Mouse (Mus musculus) limb, embryonic 14.5 days (tissue): ENCODE measurements around the gene Sdhc. TPM values are rescaled to one million over a fixed set of nuclear protein-coding genes. Genes with fewer than 3 reads are reported as not detected.

Experiments used
- ATAC-seq: fragments of 200-750 bp; cut with Nextera tagmentation; 2 replicates; pipeline ENCODE4 v1.8.0; 2017; ENCODE audit warnings: low read depth, moderate number of reproducible peaks, moderate TSS enrichment; ENCODE audit not compliant: low FRiP score
- DNase-seq: peaks from one replicate; pipeline ENCODE4 v3.0.0-alpha.2; 2015; ENCODE audit warnings: low spot score
- H3K27ac ChIP-seq: fragments of 300-500 bp; sonication (generic); replicated peaks from 2 replicates; pipeline ENCODE4 v1.5.1; 2014; ENCODE audit warnings: low read depth, mild to moderate bottlenecking, low read length, moderate library complexity, mixed read lengths
- H3K27me3 ChIP-seq: fragments of 300-500 bp; sonication (generic); 2 replicates; pipeline ENCODE4 v1.6.1; 2014; ENCODE audit warnings: low read length, mixed read lengths; ENCODE audit not compliant: control insufficient read depth, insufficient read depth
- H3K36me3 ChIP-seq: fragments of 300-500 bp; sonication (generic); 2 replicates; pipeline ENCODE4 v1.6.1; 2014; ENCODE audit warnings: mild to moderate bottlenecking, low read length, moderate library complexity, mixed read lengths; ENCODE audit not compliant: control insufficient read depth, insufficient read depth
- H3K4me1 ChIP-seq: fragments of 300-500 bp; sonication (generic); 2 replicates; pipeline ENCODE4 v1.6.1; 2014; ENCODE audit warnings: antibody characterized with exemption, low read length, mixed read lengths; ENCODE audit not compliant: control insufficient read depth, insufficient read depth
- H3K4me2 ChIP-seq: fragments of 300-500 bp; sonication (generic); replicated peaks from 2 replicates; pipeline ENCODE4 v1.6.1; 2014; ENCODE audit warnings: low read depth, mild to moderate bottlenecking, low read length, moderate library complexity; ENCODE audit not compliant: severe bottlenecking
- H3K4me3 ChIP-seq: fragments of 300-500 bp; sonication (generic); replicated peaks from 2 replicates; pipeline ENCODE4 v1.5.1; 2014; ENCODE audit warnings: low read length
- H3K9ac ChIP-seq: fragments of 300-500 bp; sonication (generic); 2 replicates; pipeline ENCODE4 v1.6.1; 2014; ENCODE audit warnings: mild to moderate bottlenecking, low read depth, low read length, moderate library complexity; ENCODE audit not compliant: severe bottlenecking
- H3K9me3 ChIP-seq: fragments of 300-500 bp; sonication (generic); 2 replicates; pipeline ENCODE4 v1.6.1; 2016; ENCODE audit warnings: low read length; ENCODE audit not compliant: control insufficient read depth
- POLR2A ChIP-seq: fragments of 200-500 bp; IDR thresholded peaks from 2 replicates; pipeline ENCODE4 v1.8.0; 2012; ENCODE audit warnings: inconsistent platforms, mild to moderate bottlenecking, moderate library complexity, borderline replicate concordance; ENCODE audit not compliant: insufficient read depth, insufficient read length; ENCODE audit errors: extremely low read depth
- WGBS: fragments of 180-500 bp; shearing (Covaris S2); extraction: QIAGEN DNeasy Blood & Tissue Kit; methylation state at CpG from one replicate; pipeline ENCODE4 v1.1.7; 2014; 5-methylcytosine and 5-hydroxymethylcytosine counted together
- polyA plus RNA-seq, 2 experiments: library from polyadenylated mRNA; depleted of rRNA in 1 of 2; stranded (reverse) in 1 of 2; unstranded in 1 of 2; fragments of >200 nt; fragmentation: Nextera tagmentation in 1 of 2; extraction: Ambion mirVana in 1 of 2; gene quantifications; 2 replicates each; pipeline versions ENCODE4 v1.2.1 to v1.2.3; 2012 to 2014

Gene Sdhc
- polyA plus RNA-seq, 2 experiments = 246 to 281 TPM

GRCm38 (mm10) chr1:171130971-171131370 is 19.4 kb downstream of the Sdhc start:
- ATAC-seq (no peak), DNase-seq (no peak)
- Histone ChIP-seq H3K9me3 (no peaks in the 10 kb centered on the region), H3K27ac (no peak overlapping the region), H3K36me3 (peaks cover 79% of the 10 kb centered on the region), H3K9ac (no peak overlapping the region), H3K4me1 (no peaks in the 10 kb centered on the region), H3K4me3 (no peak overlapping the region), H3K27me3 (no peaks in the 10 kb centered on the region), H3K4me2 (no peak overlapping the region)
- WGBS = 92% methylated on average over 1 of the region's 1 CpGs
- TF ChIP-seq POLR2A = no peak

GRCm38 (mm10) chr1:171129251-171129650 is 21.2 kb downstream of the Sdhc start:
- no peak for TF ChIP-seq POLR2A
- Histone ChIP-seq H3K9ac (no peak overlapping the region), H3K4me2 (no peak overlapping the region), H3K27me3 (no peaks in the 10 kb centered on the region), H3K4me3 (no peak overlapping the region), H3K27ac (no peak overlapping the region), H3K4me1 (no peaks in the 10 kb centered on the region), H3K36me3 (peaks cover 62% of the 10 kb centered on the region), H3K9me3 (no peaks in the 10 kb centered on the region)
- no peak for ATAC-seq
- DNase-seq = no peak
- WGBS = 66% methylated on average over 7 of the region's 7 CpGs

- Histone ChIP-seq H3K27me3 (no peaks in the 10 kb centered on the region), H3K9ac (no peak overlapping the region), H3K27ac (no peak overlapping the region), H3K4me1 (no peaks in the 10 kb centered on the region), H3K4me3 (no peak overlapping the region), H3K36me3 (peaks cover 21% of the 10 kb centered on the region), H3K4me2 (no peak overlapping the region), H3K9me3 (no peaks in the 10 kb centered on the region)
- DNase-seq (no peak), ATAC-seq (no peak)
- TF ChIP-seq POLR2A = no peak
- 85% methylated on average over 5 of the region's 5 CpGs for WGBS
Measured at GRCm38 (mm10) chr1:171124398-171124797, 26.0 kb downstream of the Sdhc start.

GRCm38 (mm10) chr1:171122932-171123331 is 27.5 kb downstream of the Sdhc start:
- no peak for DNase-seq
- Histone ChIP-seq H3K27ac (no peak overlapping the region), H3K4me3 (no peak overlapping the region), H3K9ac (no peak overlapping the region), H3K36me3 (peaks cover 7% of the 10 kb centered on the region), H3K27me3 (no peaks in the 10 kb centered on the region), H3K4me1 (no peaks in the 10 kb centered on the region), H3K9me3 (no peaks in the 10 kb centered on the region), H3K4me2 (no peak overlapping the region)
- ATAC-seq = no peak
- WGBS = 38% methylated on average over 7 of the region's 7 CpGs
- TF ChIP-seq POLR2A = no peak

GRCm38 (mm10) chr1:171121839-171122238 is 28.6 kb downstream of the Sdhc start:
- 40% methylated on average over 5 of the region's 5 CpGs for WGBS
- TF ChIP-seq POLR2A = no peak
- DNase-seq = no peak
- no peak overlapping the region for H3K9ac ChIP-seq
- H3K4me2 ChIP-seq = no peak overlapping the region
- ATAC-seq = no peak
- H3K27ac ChIP-seq = no peak overlapping the region
- no peaks in the 10 kb centered on the region for H3K27me3 ChIP-seq
- H3K36me3 ChIP-seq = peaks cover 3% of the 10 kb centered on the region; the same call in 1 of the 2 replicates
- no peak overlapping the region for H3K4me3 ChIP-seq
- H3K4me1 ChIP-seq = no peaks in the 10 kb centered on the region
- no peaks in the 10 kb centered on the region for H3K9me3 ChIP-seq

- TF ChIP-seq POLR2A = no peak
- 25% methylated on average over 3 of the region's 3 CpGs for WGBS
- no peak overlapping the region for H3K27ac ChIP-seq
- no peaks in the 10 kb centered on the region for H3K27me3 ChIP-seq
- H3K4me3 ChIP-seq = no peak overlapping the region
- H3K36me3 ChIP-seq = no peaks in the 10 kb centered on the region
- H3K9ac ChIP-seq = no peak overlapping the region
- H3K4me1 ChIP-seq = no peaks in the 10 kb centered on the region
- no peak for ATAC-seq
- H3K9me3 ChIP-seq = no peaks in the 10 kb centered on the region
- no peak for DNase-seq
- no peak overlapping the region for H3K4me2 ChIP-seq
Measured at GRCm38 (mm10) chr1:171120893-171121292, 29.5 kb downstream of the Sdhc start.
